Mouse (Mus musculus) neural tube, embryonic 12.5 days (tissue): ENCODE measurements around the gene Insl3. TPM values are rescaled to one million over a fixed set of nuclear protein-coding genes. Genes with fewer than 3 reads are reported as not detected.

ENCODE experiments used
- polyA plus RNA-seq: library from polyadenylated mRNA; unstranded; fragments of >200 nt; fragmentation: Nextera tagmentation; extraction: Ambion mirVana; gene quantifications from 2 replicates; pipeline ENCODE4 v1.2.1, GENCODE M21; 2016

Gene Insl3
- polyA plus RNA-seq, 1 experiment from 2014 or later, result not detected

Other genes starting within 250 kb of the Insl3 start
- gene Abhd8, start 225.6 kb upstream of the Insl3 start, polyA plus RNA-seq, result 121 and 128 TPM in 2 replicates
- gene Mrpl34, start 224.3 kb upstream of the Insl3 start, polyA plus RNA-seq, result 234 and 246 TPM in 2 replicates
- gene Dda1, start 220.0 kb upstream of the Insl3 start, polyA plus RNA-seq, result 189 and 194 TPM in 2 replicates
- 19.7 and 23.7 TPM in 2 replicates for gene Ano8, start 203.3 kb upstream of the Insl3 start, polyA plus RNA-seq
- 13.6 and 16.3 TPM in 2 replicates for gene Gtpbp3, start 201.1 kb upstream of the Insl3 start, polyA plus RNA-seq
- 41.7 and 48.7 TPM in 2 replicates for gene Plvap, start 177.5 kb upstream of the Insl3 start, polyA plus RNA-seq
- gene Ccdc194, start 163.5 kb upstream of the Insl3 start, polyA plus RNA-seq, result 0.10 and 0.24 TPM in 2 replicates
- gene Bst2, start 151.8 kb upstream of the Insl3 start, polyA plus RNA-seq, result 13.8 and 16.4 TPM in 2 replicates
- 62.6 and 65.8 TPM in 2 replicates for gene Mvb12a, start 146.3 kb upstream of the Insl3 start, polyA plus RNA-seq
- gene Tmem221, start 130.3 kb upstream of the Insl3 start, polyA plus RNA-seq, result 0.11 and 0.13 TPM in 2 replicates
- gene Nxnl1, start 122.6 kb upstream of the Insl3 start, polyA plus RNA-seq, result not detected in 2 replicates
- gene Slc27a1, start 120.3 kb upstream of the Insl3 start, polyA plus RNA-seq, result 46.1 and 46.5 TPM in 2 replicates
- 198 and 217 TPM in 2 replicates for gene Pgls, start 97.0 kb upstream of the Insl3 start, polyA plus RNA-seq
- 4.9 and 6.1 TPM in 2 replicates for gene Fam129c, start 91.6 kb upstream of the Insl3 start, polyA plus RNA-seq
- gene Colgalt1, start 78.2 kb upstream of the Insl3 start, polyA plus RNA-seq, result 60.9 and 67.2 TPM in 2 replicates
- gene Unc13a, start 17.5 kb upstream of the Insl3 start, polyA plus RNA-seq, result 16.3 and 16.7 TPM in 2 replicates
- 3.8 and 4.2 TPM in 2 replicates for gene Jak3, start 12.9 kb upstream of the Insl3 start, polyA plus RNA-seq
- gene B3gnt3, start 12.6 kb downstream of the Insl3 start, polyA plus RNA-seq, result 0.54 and 0.67 TPM in 2 replicates
- 34.4 and 38.4 TPM in 2 replicates for gene Fcho1, start 36.5 kb downstream of the Insl3 start, polyA plus RNA-seq
- 6.0 TPM in 2 replicates for gene Zfp709, start 192.8 kb downstream of the Insl3 start, polyA plus RNA-seq
- 11.3 and 12.4 TPM in 2 replicates for gene Zfp882, start 219.4 kb downstream of the Insl3 start, polyA plus RNA-seq
- 30.6 and 33.8 TPM in 2 replicates for gene Zfp617, start 219.4 kb downstream of the Insl3 start, polyA plus RNA-seq